Mouse (Mus musculus) kidney, postnatal 10 days (tissue): ENCODE results near the gene Rabl2.

Experiments
- DNase-seq: peaks from one replicate; pipeline ENCODE4 v3.0.0; 2021; ENCODE audit warnings: mixed read lengths

Rabl2 gene

GRCm38 (mm10) chr15:89548837-89549236 lies 42.9 kb downstream of the Rabl2 start:
- DNase-seq, result no peak

GRCm38 (mm10) chr15:89547824-89548601 lies 43.7 kb downstream of the Rabl2 start:
- DNase-seq, result peak; percentile 34

GRCm38 (mm10) chr15:89547321-89547720 lies 44.4 kb downstream of the Rabl2 start:
- no peak for DNase-seq

GRCm38 (mm10) chr15:89544171-89544570 lies 47.6 kb downstream of the Rabl2 start:
- no peak for DNase-seq

- DNase-seq, result no peak
Observed at GRCm38 (mm10) chr15:89533843-89534207, 57.9 kb downstream of the Rabl2 start.

GRCm38 (mm10) chr15:89532924-89533842 lies 58.5 kb downstream of the Rabl2 start:
- no peak for DNase-seq
